Mouse (Mus musculus): Measurements from ENCODE around the gene Bpifc.

The Bpifc gene

GRCm38 (mm10) chr10:85951765-85952443 is 59.8 kb downstream of the Bpifc start:
- no peak for DNase-seq

- no peak for DNase-seq
Observed at GRCm38 (mm10) chr10:85948483-85949196, 63.1 kb downstream of the Bpifc start.

- no peak for DNase-seq
Observed at GRCm38 (mm10) chr10:85936280-85936965, 75.3 kb downstream of the Bpifc start.

- no peak for DNase-seq
Observed at GRCm38 (mm10) chr10:85929962-85930361, 81.7 kb downstream of the Bpifc start.

- DNase-seq = no peak
Observed at GRCm38 (mm10) chr10:85929208-85929591, 82.5 kb downstream of the Bpifc start.

GRCm38 (mm10) chr10:85928499-85929207 is 83.0 kb downstream of the Bpifc start:
- DNase-seq = peak; percentile 80

GRCm38 (mm10) chr10:85927676-85928445 is 83.8 kb downstream of the Bpifc start, which contains the start of gene Ascl4:
Gene Ascl4, plus strand, starts transcription at chr10:85927681.
- peak; percentile 23 for DNase-seq

GRCm38 (mm10) chr10:85916498-85917309 is 95.0 kb downstream of the Bpifc start, which contains the start of gene Prdm4:
Gene Prdm4, minus strand, starts transcription at chr10:85917142.
- DNase-seq = peak; percentile 96

All from thymus, postnatal 25 days (tissue).